Mouse (Mus musculus): ENCODE results near the gene Map4k5.

Map4k5 gene

DNA sequence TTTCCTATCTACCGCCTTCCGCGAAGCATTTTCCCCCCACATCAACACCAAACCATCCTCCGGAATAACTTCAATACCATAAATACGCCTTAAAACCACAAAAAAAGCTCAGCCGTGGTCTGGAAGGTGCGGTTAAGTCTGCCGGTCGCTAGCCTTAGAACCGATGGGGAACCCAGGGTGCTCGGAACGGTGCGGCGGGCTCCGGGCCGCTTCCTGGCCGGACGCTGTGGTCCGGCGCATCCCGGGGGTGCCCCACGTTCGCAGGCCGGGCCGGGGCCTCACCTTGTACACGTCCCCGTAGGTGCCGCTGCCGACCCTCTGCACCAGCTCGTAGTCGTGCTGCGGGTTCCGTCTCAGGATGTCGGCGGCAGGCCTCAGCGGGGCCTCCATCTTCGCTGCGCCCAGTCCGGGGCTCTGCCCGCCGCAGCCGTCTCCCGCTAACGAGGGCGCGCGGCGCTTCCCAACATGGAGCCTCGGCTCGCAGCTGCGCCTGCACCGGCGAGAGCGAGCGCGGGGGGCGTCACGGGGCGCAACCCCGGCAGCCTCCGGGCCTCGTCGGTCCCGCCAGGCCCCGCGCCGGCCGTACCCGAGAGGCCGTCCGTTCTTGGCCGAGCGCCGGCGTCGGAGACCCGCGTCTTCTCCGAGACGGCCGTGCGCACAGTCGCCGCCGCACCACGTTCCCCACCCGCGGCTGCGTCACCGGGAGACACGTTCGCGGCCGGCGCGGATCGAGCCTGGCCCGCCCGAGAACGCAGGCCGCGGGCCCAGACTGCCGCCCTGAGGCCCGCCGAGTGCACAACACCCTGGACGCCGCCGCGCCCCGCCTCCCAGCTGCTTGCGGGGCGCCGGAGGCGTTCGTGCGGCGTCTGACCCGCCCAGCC is at the start of gene Map4k5, which contains the start of gene Atl1:
Gene Map4k5 (minus strand): TSS at position 830 of the 881 bp plus-strand sequence.
Gene Atl1 (plus strand): TSS at position 244 of the 881 bp plus-strand sequence.
- peak; percentile 88 for DNase-seq

DNA sequence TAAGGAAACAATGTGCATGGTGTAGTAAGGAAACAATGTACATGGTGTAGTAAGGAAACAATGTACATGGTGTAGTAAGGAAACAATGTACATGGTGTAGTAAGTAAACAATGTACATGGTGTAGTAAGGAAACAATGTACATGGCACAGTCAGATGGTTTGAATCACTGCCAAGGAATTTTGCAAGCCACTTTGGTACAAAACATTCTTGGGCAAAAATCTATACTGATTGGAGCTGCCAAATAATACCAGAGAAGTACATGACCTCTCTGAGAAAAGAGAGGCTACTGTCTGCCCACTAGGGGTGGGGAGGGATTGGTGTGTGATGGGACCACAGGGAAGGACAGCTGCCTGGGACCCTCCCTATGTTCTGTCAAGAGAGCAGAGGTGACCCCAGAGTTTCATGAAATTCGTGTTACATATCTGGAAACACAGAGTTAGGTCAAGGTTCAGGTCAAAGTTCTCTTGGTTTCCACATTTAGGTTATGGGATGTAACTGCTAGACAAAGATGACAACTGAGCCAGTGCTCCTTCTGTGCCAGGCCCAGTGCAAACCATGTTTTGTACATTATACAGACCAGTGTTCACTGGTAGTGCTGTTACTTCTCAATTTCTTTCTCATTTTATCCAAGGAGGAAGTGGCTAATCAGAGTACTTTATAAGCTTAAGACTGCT is 48.8 kb upstream of the Map4k5 start:
- no peak for DNase-seq

DNA sequence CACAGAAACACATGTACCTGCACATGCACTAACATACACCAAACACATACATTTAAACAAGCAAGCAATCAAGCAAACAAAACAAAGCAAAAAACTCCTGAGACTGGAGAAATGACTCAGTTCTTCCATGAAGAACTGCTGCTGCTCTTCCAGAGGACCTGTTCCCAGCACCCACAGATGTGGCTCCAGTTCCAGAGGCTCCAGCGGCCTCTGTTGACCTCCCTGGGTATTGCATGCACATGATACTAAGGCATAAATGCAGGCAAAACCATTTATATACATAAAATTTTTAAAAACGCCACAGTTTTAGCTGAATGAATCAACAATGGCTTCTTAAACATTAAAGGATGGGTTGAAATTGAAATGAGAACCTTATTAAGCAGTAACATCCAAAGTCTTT is 46.3 kb upstream of the Map4k5 start:
- no peak for DNase-seq

DNA sequence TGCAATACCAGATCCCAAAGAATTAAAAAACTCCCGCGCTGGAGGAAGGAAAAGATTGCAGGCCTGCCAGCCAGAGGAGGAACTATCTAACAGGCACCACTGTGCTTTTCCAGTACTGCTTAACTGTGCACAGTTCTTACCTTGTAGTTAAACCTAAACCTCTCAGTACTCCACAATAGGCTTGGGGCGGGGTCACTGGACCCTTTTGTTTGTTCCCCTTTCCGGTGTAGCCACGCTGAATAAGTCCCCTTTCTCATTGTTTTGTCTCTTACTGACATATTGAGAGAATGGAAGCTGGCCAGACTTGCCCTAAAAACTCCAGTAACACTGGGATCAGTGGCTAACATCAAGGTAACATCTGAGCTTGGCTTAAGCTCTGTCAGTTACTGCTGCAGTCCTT is 44.7 kb upstream of the Map4k5 start:
- DNase-seq, result no peak

DNA sequence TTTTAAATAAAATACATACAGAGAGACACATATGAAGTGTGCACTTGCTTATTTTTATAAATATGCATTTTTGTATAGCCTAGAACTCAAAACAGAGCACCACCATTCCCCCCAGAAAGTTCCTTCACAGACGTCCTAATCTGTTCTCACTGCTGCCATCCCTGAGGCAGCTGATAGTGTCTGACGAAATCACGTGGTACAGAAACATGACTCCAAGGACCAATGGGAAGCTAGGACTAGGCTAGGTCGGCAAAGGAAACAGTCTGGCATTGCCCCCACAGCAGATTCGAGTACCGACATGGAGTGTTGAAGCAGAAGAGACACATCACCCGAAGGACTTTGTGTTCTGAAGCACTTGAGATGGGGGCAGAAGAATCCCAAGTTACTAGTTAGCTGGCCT is 33.7 kb upstream of the Map4k5 start:
- DNase-seq, result no peak

DNA sequence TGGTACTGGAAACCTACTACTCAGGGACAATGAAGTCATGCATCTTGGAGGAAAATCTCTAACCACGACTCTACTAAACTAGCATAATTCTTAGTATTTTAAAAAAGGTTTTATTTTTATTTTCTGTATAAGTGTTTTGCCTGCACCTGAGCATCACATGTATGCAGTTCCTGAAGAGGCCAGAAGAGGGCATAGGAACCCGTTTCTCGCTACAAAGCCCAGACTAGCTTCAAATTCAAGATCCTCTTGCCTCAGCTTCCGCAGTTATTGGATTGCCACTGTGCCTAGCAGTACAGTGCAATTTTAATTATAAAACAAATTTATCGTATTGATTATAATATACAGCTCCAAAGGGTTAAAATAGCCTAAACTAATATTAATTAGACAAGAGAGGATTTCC is 31.0 kb upstream of the Map4k5 start:
- DNase-seq, result peak; percentile 54

- no peak for DNase-seq
Observed at GRCm38 (mm10) chr12:69923603-69924002, 30.6 kb upstream of the Map4k5 start.

GRCm38 (mm10) chr12:69923128-69923527 is 30.1 kb upstream of the Map4k5 start:
- DNase-seq, result no peak

DNA sequence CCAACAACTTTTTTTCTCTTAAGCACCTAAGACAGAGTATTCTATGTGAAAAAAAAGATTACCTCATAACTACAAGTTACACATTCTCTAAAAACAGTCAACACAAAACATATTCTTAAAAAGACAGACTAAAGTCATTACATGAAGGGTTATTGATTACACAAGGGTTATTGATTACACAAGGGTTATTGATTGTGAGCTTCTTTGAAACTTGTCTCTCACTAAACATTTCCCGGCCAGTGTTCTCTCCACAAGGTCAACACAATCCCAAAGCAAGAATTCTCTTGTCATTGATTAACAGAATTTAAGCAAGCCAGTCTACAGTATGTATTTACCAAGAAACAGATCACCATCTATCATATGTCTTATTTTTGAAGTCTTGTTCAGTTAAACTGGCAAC is 29.1 kb upstream of the Map4k5 start:
- no peak for DNase-seq

DNA sequence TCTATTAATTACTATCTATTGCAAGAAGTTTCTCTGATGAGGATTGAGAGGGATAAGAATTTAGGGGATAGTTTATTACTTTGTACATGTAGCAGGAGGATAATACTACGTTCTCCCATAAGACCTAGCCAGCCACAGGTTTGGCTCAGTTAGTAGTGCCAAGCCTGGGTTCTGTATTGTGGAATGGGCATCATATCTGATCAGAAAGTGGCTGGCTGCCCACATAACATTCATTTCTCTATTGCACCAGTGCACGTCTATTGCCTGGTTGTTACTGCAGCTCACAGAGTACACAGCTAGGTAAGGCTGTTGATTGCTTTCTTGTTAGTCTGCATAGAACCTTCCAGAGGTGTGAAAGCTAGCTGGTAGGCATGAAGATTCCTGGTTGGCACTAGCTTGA is 24.9 kb upstream of the Map4k5 start:
- DNase-seq, result no peak

DNA sequence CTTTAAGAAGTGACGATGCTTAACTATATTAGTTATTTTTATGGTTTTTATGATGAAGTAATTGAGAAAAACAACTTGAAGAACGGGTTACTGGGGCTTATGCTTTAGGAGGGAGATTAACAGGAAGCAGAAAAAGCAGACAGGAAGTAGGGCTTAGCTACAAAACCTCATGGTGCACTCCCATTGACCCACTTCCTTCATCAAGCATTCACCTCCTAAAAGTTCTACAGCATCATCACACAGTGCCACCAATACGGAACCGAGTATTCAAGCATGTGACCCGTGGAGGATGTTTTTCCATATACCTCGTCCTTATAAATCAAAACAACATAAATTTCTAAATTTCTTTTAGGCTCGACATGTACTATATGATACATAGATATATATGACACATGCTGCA is 19.7 kb upstream of the Map4k5 start:
- no peak for DNase-seq

GRCm38 (mm10) chr12:69911906-69912305 is 18.9 kb upstream of the Map4k5 start:
- no peak for DNase-seq

- DNase-seq, result no peak
Observed at GRCm38 (mm10) chr12:69908511-69908900, 15.5 kb upstream of the Map4k5 start.

GRCm38 (mm10) chr12:69907667-69908510 is 14.9 kb upstream of the Map4k5 start:
- no peak for DNase-seq

DNA sequence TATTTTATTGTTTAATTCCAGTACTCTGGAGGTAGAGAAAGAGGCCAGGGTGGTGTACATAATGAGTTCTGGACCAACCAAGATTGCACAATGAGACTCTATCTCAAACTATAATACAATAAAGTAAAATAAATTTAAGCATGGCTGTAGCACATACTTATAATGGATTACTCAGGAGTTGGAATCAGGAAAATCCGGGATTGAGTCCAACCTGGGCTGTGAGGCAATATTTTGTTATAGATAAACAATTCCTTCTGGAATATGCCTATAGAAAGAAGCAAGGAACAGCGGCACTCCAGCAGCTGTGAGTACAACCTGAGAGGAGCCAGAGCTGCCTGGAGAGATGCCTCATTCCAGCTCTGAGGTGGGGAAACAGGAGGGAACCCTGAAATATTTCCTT is 12.0 kb upstream of the Map4k5 start:
- DNase-seq, result no peak

DNA sequence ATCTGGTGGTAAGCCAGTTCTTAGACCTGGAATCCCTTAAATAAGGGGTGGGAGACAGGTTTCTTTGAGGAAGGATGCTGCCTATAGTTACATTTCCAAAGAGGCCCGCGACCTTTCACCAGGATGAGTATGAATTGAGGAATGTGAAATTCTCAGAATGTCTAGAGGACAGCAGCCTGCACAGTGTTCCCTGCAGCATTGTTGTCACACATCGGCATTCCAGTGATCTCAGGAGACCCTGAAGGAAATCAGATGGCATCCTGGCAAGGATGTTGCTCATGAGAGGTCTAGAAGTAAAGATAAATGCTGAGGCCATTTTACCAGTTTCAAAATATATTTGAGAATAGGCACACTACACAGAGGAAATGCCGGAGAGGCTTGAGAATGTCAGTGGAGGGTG is 5.1 kb upstream of the Map4k5 start:
- no peak for DNase-seq

DNA sequence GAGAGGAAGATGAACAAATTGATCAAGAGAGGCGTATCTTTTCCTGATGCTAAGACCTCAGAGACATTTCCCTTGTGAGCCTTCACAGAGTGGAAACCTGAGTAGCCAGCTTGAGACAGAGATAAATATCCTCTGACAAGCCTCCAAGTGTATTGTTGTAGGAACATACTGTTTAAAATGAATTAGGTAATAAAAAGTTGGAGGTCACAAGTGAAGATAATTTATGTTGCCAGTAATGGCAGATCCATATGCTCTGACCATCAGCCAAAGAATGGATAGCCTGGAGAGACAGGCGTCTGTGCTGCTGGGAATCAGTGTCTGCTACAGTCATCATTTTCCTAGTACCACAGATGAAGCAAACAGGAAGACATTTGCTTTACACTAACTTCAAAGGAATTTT is 2.0 kb upstream of the Map4k5 start:
- no peak for DNase-seq

DNA sequence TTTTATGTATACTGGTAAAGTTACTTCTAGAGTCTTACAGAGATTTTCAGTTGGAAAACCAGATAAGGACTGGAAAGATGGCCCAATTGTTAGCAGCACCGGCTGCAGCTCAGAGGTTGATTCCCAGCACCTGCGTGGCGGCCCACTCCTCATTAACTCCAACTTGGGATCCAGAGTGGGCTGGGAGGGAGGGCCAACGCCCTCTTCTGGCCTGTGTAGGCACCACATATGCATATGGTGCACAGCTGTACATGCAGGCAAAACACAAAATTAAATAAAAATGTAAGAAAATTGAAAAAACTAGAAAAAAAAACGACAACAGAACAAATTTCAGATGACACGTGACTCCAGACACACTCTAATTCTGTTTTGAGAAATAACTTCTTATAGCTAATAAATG is 927 bp upstream of the Map4k5 start:
- DNase-seq, result no peak

DNA sequence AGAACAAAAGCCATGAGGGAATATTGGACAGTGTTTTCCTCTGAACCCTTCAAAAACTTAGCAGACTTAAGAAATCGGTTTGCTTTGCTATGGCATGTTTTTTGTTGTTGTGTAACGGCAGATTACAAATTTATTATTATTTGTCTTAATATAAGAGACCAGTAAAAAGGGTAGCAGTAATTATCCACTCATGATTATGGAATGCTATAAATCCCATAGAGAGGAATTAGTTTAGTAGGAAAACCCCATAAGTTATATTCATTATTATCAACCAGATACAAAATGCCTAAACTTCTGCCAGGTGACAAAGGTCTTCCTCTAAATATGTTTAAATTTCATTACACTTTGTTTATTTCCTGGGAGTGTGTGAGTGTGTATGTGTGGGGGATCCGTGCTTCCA is 1.3 kb downstream of the Map4k5 start:
- DNase-seq, result no peak

GRCm38 (mm10) chr12:69890476-69890875 is 2.5 kb downstream of the Map4k5 start:
- DNase-seq, result peak; percentile 28

DNA sequence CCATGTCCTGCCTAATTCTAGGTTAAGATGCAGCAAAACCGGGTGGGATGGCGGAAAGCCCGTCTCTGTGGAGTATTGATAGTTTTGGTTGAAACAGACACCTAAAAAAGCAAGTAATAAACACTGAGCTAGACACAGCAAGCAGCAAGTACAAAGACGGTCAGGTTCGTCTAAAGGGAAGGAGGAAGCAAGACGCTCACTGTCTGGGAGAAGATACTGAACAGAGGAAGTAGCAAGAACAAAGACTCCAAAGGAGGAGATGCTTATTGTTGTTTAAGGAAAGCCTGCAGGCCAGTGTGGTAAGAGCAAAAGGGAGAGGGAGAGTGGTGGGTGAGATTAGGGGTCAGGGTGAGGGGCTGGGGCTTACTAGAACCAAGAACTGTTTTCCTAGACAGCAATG is 2.9 kb downstream of the Map4k5 start:
- DNase-seq, result no peak

- no peak for DNase-seq
Observed at GRCm38 (mm10) chr12:69888345-69888744, 4.7 kb downstream of the Map4k5 start.

GRCm38 (mm10) chr12:69887776-69888175 is 5.2 kb downstream of the Map4k5 start:
- DNase-seq, result no peak

Data from lung, postnatal 14 days (tissue).